Mouse (Mus musculus) lung, adult 2 months (tissue): ENCODE results near the gene Rgl1.

Experiments used
- CTCF ChIP-seq: fragments of 200-500 bp; IDR thresholded peaks from 2 replicates; pipeline ENCODE4 v1.5.1; 2011; ENCODE audit warnings: mild to moderate bottlenecking, low read length, control low read depth; ENCODE audit not compliant: insufficient read depth
- POLR2A ChIP-seq: fragments of 200-500 bp; IDR thresholded peaks from 2 replicates; pipeline ENCODE4 v1.6.1; 2011; ENCODE audit warnings: low read depth, mild to moderate bottlenecking, control low read depth, low read length, borderline replicate concordance; ENCODE audit errors: extremely low read depth

DNA sequence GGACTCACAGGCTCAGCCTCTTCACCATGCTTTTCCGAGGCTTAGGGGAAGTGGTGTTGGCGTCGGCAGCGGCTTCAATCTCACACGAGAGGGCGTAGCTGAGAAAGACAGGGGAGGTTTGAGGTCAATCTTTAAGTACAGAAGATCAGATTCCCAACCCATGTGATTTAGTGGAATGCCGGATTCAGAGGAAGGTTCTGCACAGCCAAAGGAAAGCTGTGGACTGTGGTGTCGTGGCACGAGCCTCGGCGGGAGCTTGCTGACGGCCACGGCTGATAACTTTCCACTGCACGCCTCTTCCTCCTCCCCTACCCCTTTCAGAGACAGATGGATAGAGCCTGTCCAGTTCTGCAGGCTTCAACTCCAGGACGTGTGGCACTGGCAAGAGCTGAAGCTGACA is 234.7 kb downstream of the Rgl1 start:
- TF ChIP-seq POLR2A = no peak
- TF ChIP-seq CTCF = peak; percentile 23; the same call in 1 of the 2 replicates
